Mouse (Mus musculus) forebrain, embryonic 16.5 days (tissue): ENCODE results near the gene Pth2. TPM values are rescaled to one million over a fixed set of nuclear protein-coding genes. Genes with fewer than 3 reads are reported as not detected.

Experiments
- ATAC-seq: fragments of 200-750 bp; cut with Nextera tagmentation; 2 replicates; pipeline ENCODE4 v1.8.0; 2017; ENCODE audit warnings: mild to moderate bottlenecking, moderate library complexity
- H3K27ac ChIP-seq: fragments of 300-500 bp; sonication (generic); 2 replicates; pipeline ENCODE4 v1.5.1; 2014; ENCODE audit warnings: low read length, control low read depth
- H3K27me3 ChIP-seq: fragments of 300-500 bp; sonication (generic); replicated peaks from 2 replicates; pipeline ENCODE4 v1.6.1; 2014; ENCODE audit warnings: low read length; ENCODE audit not compliant: control insufficient read depth, insufficient read depth
- H3K36me3 ChIP-seq: fragments of 300-500 bp; sonication (generic); 2 replicates; pipeline ENCODE4 v1.6.1; 2014; ENCODE audit not compliant: control insufficient read depth, insufficient read depth
- H3K4me1 ChIP-seq: fragments of 300-500 bp; sonication (generic); replicated peaks from 2 replicates; pipeline ENCODE4 v1.6.1; 2014; ENCODE audit warnings: low read length; ENCODE audit not compliant: control insufficient read depth, insufficient read depth
- H3K4me2 ChIP-seq: fragments of 300-500 bp; sonication (generic); 2 replicates; pipeline ENCODE4 v1.6.1; 2014; ENCODE audit warnings: mild to moderate bottlenecking, low read length, control low read depth
- H3K4me3 ChIP-seq: fragments of 300-500 bp; sonication (generic); replicated peaks from 2 replicates; pipeline ENCODE4 v1.5.1; 2014; ENCODE audit warnings: mild to moderate bottlenecking, low read length, control low read depth
- H3K9ac ChIP-seq: fragments of 300-500 bp; sonication (generic); replicated peaks from 2 replicates; pipeline ENCODE4 v1.6.1; 2014; ENCODE audit warnings: low read depth, low read length, control low read depth
- H3K9me3 ChIP-seq: fragments of 300-500 bp; sonication (generic); 2 replicates; pipeline ENCODE4 v1.6.1; 2016; ENCODE audit warnings: low read length; ENCODE audit not compliant: control insufficient read depth
- WGBS: fragments of 180-500 bp; shearing (Covaris S2); extraction: QIAGEN DNeasy Blood & Tissue Kit; methylation state at CpG from one replicate; pipeline ENCODE4 v1.1.7; 2014; 5-methylcytosine and 5-hydroxymethylcytosine counted together
- polyA plus RNA-seq: library from polyadenylated mRNA; unstranded; fragments of >200 nt; fragmentation: Nextera tagmentation; extraction: Ambion mirVana; gene quantifications from 2 replicates; pipeline ENCODE4 v1.2.1, GENCODE M21; 2015

Pth2 gene
- polyA plus RNA-seq, 1 experiment from 2014 or later: 0.63 TPM

DNA sequence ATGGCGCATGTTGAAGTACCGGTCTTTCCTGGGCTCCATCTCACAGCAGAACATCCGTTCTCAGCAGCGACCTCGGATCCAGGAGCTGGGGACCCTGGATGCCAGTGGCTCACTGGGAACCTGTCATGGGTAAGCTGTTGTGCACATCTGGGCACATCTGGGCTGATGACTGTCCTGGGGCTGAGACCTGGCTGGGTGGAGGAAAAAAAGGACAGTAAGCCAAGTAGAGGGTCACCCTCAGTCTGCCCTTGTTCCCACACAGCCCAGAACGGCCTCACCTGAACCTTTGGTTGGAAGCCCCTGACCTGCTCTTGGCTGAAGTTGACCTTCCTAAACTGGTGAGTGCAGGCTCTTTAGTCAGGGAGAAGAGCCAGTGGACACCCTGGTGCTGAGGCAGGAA is 21.8 kb upstream of the Pth2 start:
- 97% methylated on average over 6 of the region's 6 CpGs for WGBS
- H3K4me2 ChIP-seq: no peak overlapping the region
- H3K4me3 ChIP-seq: no peak overlapping the region
- peaks cover 20% of the 10 kb centered on the region for H3K4me1 ChIP-seq
- no peaks in the 10 kb centered on the region; the same call in 1 of the 2 replicates for H3K36me3 ChIP-seq
- no peaks in the 10 kb centered on the region for H3K9me3 ChIP-seq
- no peak for ATAC-seq
- H3K27ac ChIP-seq: no peak overlapping the region
- H3K9ac ChIP-seq: no peak overlapping the region
- peaks cover 3% of the 10 kb centered on the region; the same call in 1 of the 2 replicates for H3K27me3 ChIP-seq

DNA sequence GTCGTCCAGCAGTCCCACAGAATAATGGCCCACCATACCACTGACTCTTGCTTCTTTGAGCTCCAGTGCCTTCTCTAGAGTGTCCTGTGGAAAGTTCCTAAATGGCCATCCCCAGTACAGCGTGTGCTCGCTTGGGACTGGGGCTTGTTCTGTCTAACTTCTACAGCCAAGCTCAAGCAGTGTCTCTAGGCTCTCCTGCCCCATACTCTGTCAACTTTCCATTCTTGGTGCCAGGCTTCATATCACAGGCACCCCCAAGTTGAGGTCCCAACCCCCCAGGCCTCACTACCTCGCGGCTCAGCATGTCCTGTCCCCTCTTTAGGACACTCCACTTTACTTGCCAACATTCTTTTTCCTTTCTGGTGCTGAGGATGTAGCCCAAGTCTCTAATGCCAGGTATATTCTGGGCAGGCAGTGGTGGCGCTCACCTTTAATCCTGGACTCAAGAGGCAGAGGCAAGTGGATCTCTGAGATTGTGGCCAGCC is 20.4 kb upstream of the Pth2 start:
- Histone ChIP-seq H3K36me3 (no peaks in the 10 kb centered on the region; the same call in 1 of the 2 replicates), H3K9ac (no peak overlapping the region), H3K4me1 (peaks cover 24% of the 10 kb centered on the region), H3K27ac (no peak overlapping the region), H3K9me3 (no peaks in the 10 kb centered on the region), H3K4me2 (no peak overlapping the region), H3K4me3 (no peak overlapping the region), H3K27me3 (peaks cover 15% of the 10 kb centered on the region)
- no peak for ATAC-seq
- 96% methylated on average over 6 of the region's 6 CpGs for WGBS

DNA sequence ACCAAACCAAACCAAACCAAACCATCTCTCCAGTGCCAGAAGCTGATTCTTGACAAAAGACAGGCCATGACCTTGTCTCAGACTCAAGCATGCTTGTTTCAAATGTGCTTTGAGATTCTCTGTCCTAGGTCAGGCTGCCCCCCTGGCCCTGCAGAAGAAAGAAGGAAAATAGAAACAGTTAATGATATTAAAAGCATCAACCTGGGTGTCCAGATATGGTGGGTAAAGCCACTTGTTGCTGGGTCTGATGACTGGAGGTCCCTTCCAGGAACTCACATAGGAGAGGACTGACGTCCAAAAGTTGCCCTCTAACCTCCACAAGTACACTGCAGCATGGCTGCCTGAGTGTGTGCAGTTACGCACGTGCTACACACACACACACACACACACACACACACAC is 19.9 kb upstream of the Pth2 start:
- H3K36me3 ChIP-seq: no peaks in the 10 kb centered on the region; the same call in 1 of the 2 replicates
- peaks cover 24% of the 10 kb centered on the region for H3K4me1 ChIP-seq
- H3K4me3 ChIP-seq: no peak overlapping the region
- H3K27me3 ChIP-seq: peaks cover 20% of the 10 kb centered on the region
- no peaks in the 10 kb centered on the region for H3K9me3 ChIP-seq
- H3K27ac ChIP-seq: no peak overlapping the region
- 83% methylated on average over 3 of the region's 3 CpGs for WGBS
- H3K9ac ChIP-seq: no peak overlapping the region
- ATAC-seq: no peak
- no peak overlapping the region for H3K4me2 ChIP-seq

DNA sequence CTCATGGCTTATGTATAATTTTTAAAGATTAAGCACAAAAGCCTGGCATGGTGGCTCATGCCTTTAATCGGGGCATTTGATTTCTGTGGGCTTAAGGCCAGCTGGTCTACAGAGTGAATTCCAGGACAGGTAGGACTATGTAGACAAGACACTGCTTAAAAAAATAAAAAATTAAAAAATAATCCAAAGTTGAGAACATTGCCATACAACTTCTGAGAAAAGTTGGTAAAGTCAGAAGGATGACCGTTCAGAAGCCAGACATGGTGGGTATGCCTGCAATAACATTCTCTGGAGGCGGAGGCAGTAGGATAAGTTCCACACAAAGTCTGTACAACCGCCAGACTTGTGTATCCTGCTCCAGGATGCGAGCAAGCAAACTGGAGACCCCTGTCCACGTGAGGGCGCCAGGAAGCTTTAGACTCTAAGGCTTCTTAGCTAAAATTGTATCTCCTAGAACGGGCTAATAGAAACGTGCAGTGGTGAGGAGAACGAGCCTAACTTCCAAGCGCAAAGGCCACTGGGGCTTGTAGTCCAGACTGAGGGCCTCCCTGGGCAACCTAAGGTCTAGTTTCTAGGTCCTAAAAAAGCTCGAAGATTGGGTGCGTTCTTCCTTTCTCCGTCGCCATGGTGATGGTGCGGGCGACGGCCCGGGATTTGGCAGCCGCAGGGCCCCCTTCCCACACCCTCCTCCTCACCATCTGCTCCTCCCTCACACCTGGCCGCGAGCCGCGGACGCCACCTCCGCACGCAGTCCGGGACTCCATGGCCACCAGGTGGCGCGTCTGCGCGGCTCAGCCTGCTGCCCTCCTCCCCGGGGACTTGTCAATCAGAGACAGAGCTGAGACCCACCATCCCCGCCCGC is 19.0 kb upstream of the Pth2 start:
- Histone ChIP-seq H3K4me2 (peak overlapping the region; percentile 55), H3K4me3 (peak overlapping the region; percentile 38), H3K27ac (0 out of 2 replicates have a peak overlapping the region, but pooled peaks have one; percentile 25), H3K9ac (no peak overlapping the region), H3K27me3 (peaks cover 28% of the 10 kb centered on the region), H3K4me1 (peaks cover 24% of the 10 kb centered on the region), H3K9me3 (no peaks in the 10 kb centered on the region), H3K36me3 (no peaks in the 10 kb centered on the region; the same call in 1 of the 2 replicates)
- 4% methylated on average over 35 of the region's 35 CpGs for WGBS
- peak; percentile 92 for ATAC-seq

DNA sequence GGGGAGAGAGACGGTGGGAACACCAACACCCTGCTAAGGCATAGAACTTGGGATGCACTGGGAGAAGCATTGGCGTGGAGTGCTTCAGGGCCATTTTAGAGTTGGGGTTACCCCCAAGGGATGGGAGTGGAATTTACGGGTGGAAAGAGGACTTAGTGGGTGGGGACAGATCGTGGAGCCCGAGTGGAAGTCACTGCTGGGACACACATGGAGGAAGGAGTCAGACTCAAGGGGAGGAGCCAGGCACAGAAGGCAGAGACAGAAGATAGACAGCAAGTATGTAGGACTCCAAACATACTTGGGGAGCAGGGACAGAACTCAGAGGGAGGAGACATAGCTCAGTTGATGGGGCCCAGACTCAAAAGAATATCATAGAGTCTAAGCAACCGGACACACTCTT is 18.2 kb upstream of the Pth2 start:
- 26% methylated on average over 6 of the region's 6 CpGs for WGBS
- Histone ChIP-seq H3K4me3 (peak overlapping the region; percentile 38), H3K9me3 (no peaks in the 10 kb centered on the region), H3K4me2 (peak overlapping the region; percentile 55), H3K9ac (no peak overlapping the region), H3K27ac (no peak overlapping the region), H3K27me3 (peaks cover 28% of the 10 kb centered on the region), H3K36me3 (no peaks in the 10 kb centered on the region; the same call in 1 of the 2 replicates), H3K4me1 (peaks cover 29% of the 10 kb centered on the region)
- no peak for ATAC-seq

DNA sequence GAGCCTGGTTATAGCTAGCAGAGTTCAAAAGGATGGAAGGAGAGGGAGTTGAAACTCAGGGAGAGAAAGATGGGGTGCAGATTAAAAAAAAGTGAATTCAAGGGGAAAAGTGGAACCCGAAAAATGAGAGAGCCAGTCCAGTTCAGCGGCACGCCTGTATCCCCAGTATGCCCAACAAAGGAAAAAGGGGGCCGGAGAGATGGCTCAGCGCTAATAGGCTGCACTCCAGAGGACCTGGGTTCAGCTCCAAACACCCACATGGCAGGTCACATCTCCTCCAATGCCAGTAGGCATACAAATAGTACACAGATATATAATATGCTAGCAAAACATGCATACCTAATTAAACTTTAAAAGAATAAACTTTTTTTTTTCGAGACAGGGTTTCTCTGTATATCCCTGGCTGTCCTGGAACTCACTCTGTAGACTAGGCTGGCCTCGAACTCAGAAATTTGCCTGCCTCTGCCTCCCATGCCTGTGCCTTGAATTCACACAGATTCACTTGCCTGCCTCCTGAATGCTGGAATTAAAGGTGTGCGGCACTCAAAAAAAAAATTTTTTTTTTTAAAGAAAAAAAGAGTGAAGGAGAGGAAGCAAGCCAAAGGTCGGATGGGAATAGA is 17.7 kb upstream of the Pth2 start:
- 72% methylated on average over 9 of the region's 9 CpGs for WGBS
- ATAC-seq: no peak
- peaks cover 34% of the 10 kb centered on the region for H3K4me1 ChIP-seq
- H3K4me3 ChIP-seq: no peak overlapping the region
- H3K4me2 ChIP-seq: no peak overlapping the region; the same call in 1 of the 2 replicates
- no peaks in the 10 kb centered on the region; the same call in 1 of the 2 replicates for H3K36me3 ChIP-seq
- no peaks in the 10 kb centered on the region for H3K9me3 ChIP-seq
- H3K27me3 ChIP-seq: peaks cover 33% of the 10 kb centered on the region
- no peak overlapping the region for H3K9ac ChIP-seq
- H3K27ac ChIP-seq: no peak overlapping the region

DNA sequence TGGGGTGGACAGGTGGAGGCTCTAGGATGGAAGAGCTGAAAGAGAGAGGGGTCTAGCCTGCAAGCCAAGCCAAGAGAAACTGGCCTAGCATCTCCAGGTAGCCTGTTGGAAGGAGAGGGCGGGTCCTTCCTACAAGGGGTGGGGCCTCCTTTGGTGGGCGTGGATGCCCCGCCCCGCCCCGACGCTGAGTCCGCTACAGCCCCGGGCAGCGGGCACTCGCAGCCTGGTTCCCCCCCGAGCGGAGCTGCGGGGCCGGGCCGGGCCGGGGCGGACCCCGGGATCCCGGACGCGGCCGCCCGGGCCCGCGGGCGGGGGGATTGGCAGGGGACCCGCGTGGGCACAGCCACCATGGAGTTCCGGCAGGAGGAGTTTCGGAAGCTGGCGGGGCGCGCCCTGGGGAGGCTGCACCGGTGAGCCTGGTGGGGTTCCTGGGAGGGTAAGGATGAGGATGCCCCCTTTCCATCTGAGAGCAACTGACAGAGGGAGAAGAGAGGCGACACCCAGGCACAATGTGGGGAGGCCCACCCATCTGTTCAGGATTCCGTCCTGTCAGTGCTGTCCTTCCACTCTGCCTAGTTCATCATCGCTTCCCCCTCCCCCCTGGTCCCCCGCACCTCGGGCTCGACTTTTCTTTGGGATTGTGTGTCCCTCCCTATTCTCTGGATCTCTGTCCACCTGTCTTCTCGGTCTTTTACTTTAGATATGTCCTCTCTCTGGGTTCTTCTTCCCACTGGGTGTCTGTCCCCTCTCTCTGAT is 16.9 kb upstream of the Pth2 start, which contains the start of gene Slc17a7:
TSS of gene Slc17a7 (plus strand) at position 215 of the 756 bp plus-strand sequence.
- no peaks in the 10 kb centered on the region; the same call in 1 of the 2 replicates for H3K36me3 ChIP-seq
- H3K4me1 ChIP-seq: peaks cover 42% of the 10 kb centered on the region
- H3K9ac ChIP-seq: peak within 1 kb of the TSS; percentile 63
- H3K27ac ChIP-seq: 0 out of 2 replicates have a peak within 1 kb of the TSS, but pooled peaks have one; percentile 3
- peak within 1 kb of the TSS; percentile 53 for H3K4me3 ChIP-seq
- no peaks in the 10 kb centered on the region for H3K9me3 ChIP-seq
- H3K27me3 ChIP-seq: peaks cover 39% of the 10 kb centered on the region
- ATAC-seq: no peak
- 1% methylated on average over 41 of the region's 41 CpGs for WGBS
- H3K4me2 ChIP-seq: peak within 1 kb of the TSS; percentile 51

DNA sequence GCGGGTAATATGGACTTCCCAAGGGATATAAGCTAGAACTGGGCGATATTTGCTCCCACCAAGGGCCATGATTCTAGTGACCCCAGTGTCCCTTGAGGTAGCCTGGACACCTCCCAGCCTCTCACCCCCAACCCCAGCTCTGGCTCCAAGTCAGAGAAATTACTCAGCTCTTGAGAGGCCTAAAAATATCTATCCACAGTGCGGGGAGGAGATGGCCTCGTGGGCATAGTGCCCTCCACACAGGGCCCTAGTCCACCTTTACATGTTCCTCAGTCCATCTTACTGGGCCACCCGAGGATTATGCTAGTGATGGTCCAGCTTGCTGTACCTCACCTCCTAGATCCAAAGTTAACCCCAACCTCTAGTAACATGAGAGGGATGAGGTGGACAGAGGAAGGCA is 16.0 kb upstream of the Pth2 start:
- Histone ChIP-seq H3K9me3 (no peaks in the 10 kb centered on the region), H3K36me3 (no peaks in the 10 kb centered on the region), H3K27ac (no peak overlapping the region), H3K4me2 (peak overlapping the region; percentile 51), H3K27me3 (peaks cover 46% of the 10 kb centered on the region), H3K4me1 (peaks cover 44% of the 10 kb centered on the region), H3K9ac (peak overlapping the region; percentile 63), H3K4me3 (peak overlapping the region; percentile 53)
- 45% methylated on average over 5 of the region's 5 CpGs for WGBS
- ATAC-seq: no peak
